Comparison of ENCODE assay signal across 8 mouse cellular contexts in genomic region chr9:43104873-43105663, GRCm38 (mm10). TPM values are rescaled to one million over a fixed set of nuclear protein-coding genes. Genes with fewer than 3 reads are reported as not detected.
DNase-seq lines count a peak whose midpoint lies in the region; ATAC-seq and TF ChIP-seq lines count a peak whose summit lies in the region.

No protein-coding gene starts in this region.

- H3ac ChIP-seq in myocyte (ENCODE audit: control insufficient read depth, insufficient read length): peak overlapping the region; percentile 66

- H3K27ac ChIP-seq in hindbrain, embryonic 10.5 days: peak overlapping the region; percentile 95
- peak overlapping the region; percentile 96 for H3K27ac ChIP-seq in limb, embryonic 10.5 days

- no peaks in the 10 kb centered on the region for H3K9me3 ChIP-seq in hindbrain, embryonic 10.5 days
- H3K9me3 ChIP-seq in limb, embryonic 10.5 days (replicated peaks): no peaks in the 10 kb centered on the region

- H3K27me3 ChIP-seq in hindbrain, embryonic 10.5 days (ENCODE audit: insufficient read depth, poor library complexity, severe bottlenecking): no peaks in the 10 kb centered on the region
- no peaks in the 10 kb centered on the region for H3K27me3 ChIP-seq in limb, embryonic 10.5 days (ENCODE audit: low read depth, poor library complexity, severe bottlenecking)
- no peaks in the 10 kb centered on the region for H3K27me3 ChIP-seq in myocyte (ENCODE audit: control insufficient read depth, insufficient read depth, insufficient read length)

- peaks cover under 1% of the 10 kb centered on the region; the same call in 1 of the 2 replicates for H3K36me3 ChIP-seq in hindbrain, embryonic 10.5 days
- peaks cover 7% of the 10 kb centered on the region; the same call in 1 of the 2 replicates for H3K36me3 ChIP-seq in limb, embryonic 10.5 days
- no peaks in the 10 kb centered on the region for H3K36me3 ChIP-seq in myocyte (ENCODE audit: control insufficient read depth, insufficient read depth)

- peak overlapping the region; percentile 91 for H3K4me2 ChIP-seq in myocyte (ENCODE audit: low read depth)

- peak; percentile 7 for DNase-seq in thymus, postnatal 25 days
- DNase-seq in thymus, adult 18-20 months: no peak
- DNase-seq in adrenal gland, postnatal 25 days: peak; percentile 31
- no peak for DNase-seq in hindbrain, embryonic 10.5 days (ENCODE audit: low spot score)
- DNase-seq in limb, embryonic 10.5 days (ENCODE audit: low spot score): peak; percentile 66
- no peak for DNase-seq in natural killer cell, adult 2 months (ENCODE audit: low spot score in 2 of 2)

- ATAC-seq in erythroid progenitor cell, adult 5-6 weeks (replicated peaks; ENCODE audit: low FRiP score, poor library complexity, severe bottlenecking): 0 out of 2 replicates have a peak, but pooled peaks have one; percentile 13

- no peak for TF ChIP-seq POLR2A in myocyte (IDR thresholded peaks at IDR 0.05; ENCODE audit: insufficient read length, low read depth)

- H3K79me2 ChIP-seq in myocyte (ENCODE audit: control insufficient read depth, insufficient read depth): peaks cover 51% of the 10 kb centered on the region

- peaks cover 39% of the 10 kb centered on the region for H3K4me1 ChIP-seq in hindbrain, embryonic 10.5 days (replicated peaks)
- peaks cover 34% of the 10 kb centered on the region for H3K4me1 ChIP-seq in limb, embryonic 10.5 days

- H3K4me3 ChIP-seq in hindbrain, embryonic 10.5 days: peak overlapping the region; percentile 79
- H3K4me3 ChIP-seq in limb, embryonic 10.5 days: peak overlapping the region; percentile 93
- H3K4me3 ChIP-seq in myocyte: peak overlapping the region; percentile 91

- under 1% methylated on average over 40 of the region's 40 CpGs for WGBS in hindbrain, embryonic 10.5 days
- under 1% methylated on average over 40 of the region's 40 CpGs for WGBS in limb, embryonic 10.5 days

TF ChIP-seq in myocyte, 11 proteins besides CTCF, POLR2A, EP300 and RAD21:
- TF ChIP-seq TCF3 (IDR thresholded peaks at IDR 0.05; ENCODE audit: insufficient read length, low read depth): no peak
- no peak for TF ChIP-seq MAX (IDR thresholded peaks at IDR 0.05; ENCODE audit: low read depth)
- TF ChIP-seq POLR2AphosphoS2 (IDR thresholded peaks at IDR 0.05; ENCODE audit: insufficient read length, low read depth): no peak
TF ChIP-seq in myocyte: peak in this region for 0.

RNA-seq across cellular contexts. Expression of gene Arhgef12, which starts 2.0 kb away (rescaled TPM):
- 137 and 142 TPM in 2 replicates for total RNA-seq in adrenal gland, postnatal 25 days (2021)
- total RNA-seq in erythroid progenitor cell, adult 5-6 weeks (2015; ENCODE audit: low replicate concordance): 139 and 161 TPM in 2 replicates
- total RNA-seq in erythroid progenitor cell, adult 5-6 weeks (2017; ENCODE audit: low replicate concordance): 204 and 206 TPM in 2 replicates
- 7.9 and 8.2 TPM in 2 replicates for polyA plus RNA-seq in hindbrain, embryonic 10.5 days (2016; fragmentation: Nextera tagmentation; extraction: Ambion mirVana)
- 9.0 and 9.3 TPM in 2 replicates for polyA plus RNA-seq in limb, embryonic 10.5 days (2016; fragmentation: Nextera tagmentation; extraction: Ambion mirVana)
- 12.9 TPM for polyA plus RNA-seq in myocyte (2012; fragmentation: generic; extraction: Trizol)

RNA-seq across cellular contexts. Expression of gene Tmem136, which starts 11.3 kb away (rescaled TPM):
- total RNA-seq in adrenal gland, postnatal 25 days (2021): 4.4 and 5.7 TPM in 2 replicates
- total RNA-seq in erythroid progenitor cell, adult 5-6 weeks (2015; ENCODE audit: low replicate concordance): 12.2 TPM in 1 of 2 replicates, not detected in the other
- 0.77 TPM in 1 of 2 replicates, not detected in the other for total RNA-seq in erythroid progenitor cell, adult 5-6 weeks (2017; ENCODE audit: low replicate concordance)
- 13.0 and 13.7 TPM in 2 replicates for polyA plus RNA-seq in hindbrain, embryonic 10.5 days (2016; fragmentation: Nextera tagmentation; extraction: Ambion mirVana)
- 8.9 and 9.9 TPM in 2 replicates for polyA plus RNA-seq in limb, embryonic 10.5 days (2016; fragmentation: Nextera tagmentation; extraction: Ambion mirVana)
- polyA plus RNA-seq in myocyte (2012; fragmentation: generic; extraction: Trizol): 0.07 TPM

Comparison
In these comparisons a context has a peak if more than half of its experiments do, and no peak if none do; other contexts are left out.
1. DNase-seq: peak in thymus, postnatal 25 days (single experiment), adrenal gland, postnatal 25 days (single experiment) and limb, embryonic 10.5 days (single experiment); none in thymus, adult 18-20 months (0 of 2), hindbrain, embryonic 10.5 days (single experiment) and natural killer cell, adult 2 months (0 of 2).
2. Peak in every context shown above with its lines, with median percentiles within 50 percentile points of each other: H3K4me3 ChIP-seq.